Comparison of ENCODE assay signal across 33 mouse cellular contexts in the genomic region with DNA sequence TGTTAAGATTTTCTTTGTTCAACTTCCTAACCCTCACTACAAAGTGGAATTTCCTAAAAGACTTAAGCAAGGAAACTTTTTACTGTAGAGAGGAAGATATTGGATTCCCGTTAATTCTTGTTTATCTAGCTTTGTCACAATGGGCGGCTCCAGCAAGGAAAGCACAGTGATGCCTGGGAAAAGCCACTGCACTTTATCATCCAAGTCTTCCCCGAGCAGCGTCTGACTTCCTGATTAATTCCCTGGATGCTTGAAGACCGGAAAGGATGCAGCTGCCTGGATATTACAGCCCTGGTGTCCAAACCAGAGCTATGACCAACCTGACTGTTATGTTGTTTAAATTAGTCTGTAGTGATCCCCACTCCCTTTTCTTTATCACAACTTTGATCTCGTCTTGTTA. TPM values are rescaled to one million over a fixed set of nuclear protein-coding genes. Genes with fewer than 3 reads are reported as not detected.
A peak's percentile ranks its signal among the peaks of the same experiment; 100 is the strongest.
DNase-seq lines count a peak whose midpoint lies in the region; ATAC-seq and TF ChIP-seq lines count a peak whose summit lies in the region.
"Had no signal": no experiment of that assay in that cellular context is flagged by ENCODE, and none has a peak within 500 bp of the region (broad histone marks: within the 10 kb centered on the region; RNA-seq: fewer than 3 reads in every experiment).

No protein-coding gene starts in this region.

- peak; percentile 94 for DNase-seq in heart, adult 11 months
- peak; percentile 60 for DNase-seq in kidney, adult 2 months
- peak; percentile 13 to 20 for DNase-seq in kidney, adult 8-10 months
- peak; percentile 28 to 54 for DNase-seq in kidney, postnatal 25 days
- no peak for DNase-seq in layer of hippocampus, postnatal 10 days (ENCODE audit: low spot score in 2 of 2)
- no peak for DNase-seq in gastrocnemius, postnatal 10 days
- DNase-seq: adrenal gland, postnatal 14 days; B cell, adult 2 months; cerebellum, adult 9-11 months; gastrocnemius, postnatal 14 days; left cerebral cortex, postnatal 4 days; thymus, postnatal 14 days had no signal

- no peaks in the 10 kb centered on the region for H3K36me3 ChIP-seq in heart, embryonic 12.5 days
- no peaks in the 10 kb centered on the region for H3K36me3 ChIP-seq in kidney, adult 2 months (ENCODE audit: control insufficient read depth, insufficient read depth, low read length)
- no peaks in the 10 kb centered on the region for H3K36me3 ChIP-seq in kidney, embryonic 15.5 days
- H3K36me3 ChIP-seq: forebrain, embryonic 10.5 days; G1E; hindbrain, embryonic 15.5 days; limb, embryonic 15.5 days; midbrain, embryonic 10.5 days; neural tube, embryonic 13.5 days had no signal

- H3K27me3 ChIP-seq in heart, embryonic 12.5 days (replicated peaks) = no peaks in the 10 kb centered on the region
- no peaks in the 10 kb centered on the region for H3K27me3 ChIP-seq in kidney, adult 2 months (replicated peaks; ENCODE audit: control insufficient read depth, insufficient read depth, low read length)
- no peaks in the 10 kb centered on the region for H3K27me3 ChIP-seq in kidney, embryonic 15.5 days
- H3K27me3 ChIP-seq: hindbrain, embryonic 15.5 days; limb, embryonic 15.5 days; neural tube, embryonic 13.5 days had no signal

- WGBS in heart, embryonic 12.5 days = 39% methylated on average over 6 of the region's 6 CpGs
- 21% methylated on average over 6 of the region's 6 CpGs for WGBS in kidney, adult 2 months
- 22% methylated on average over 6 of the region's 6 CpGs for WGBS in kidney, embryonic 15.5 days

- H3K4me3 ChIP-seq in heart, embryonic 12.5 days = no peak overlapping the region
- H3K4me3 ChIP-seq in kidney, adult 2 months (ENCODE audit: insufficient read depth, low read depth, low read length) = no peak overlapping the region
- H3K4me3 ChIP-seq in kidney, embryonic 15.5 days (replicated peaks) = no peak overlapping the region
- H3K4me3 ChIP-seq: forebrain, embryonic 10.5 days; heart, adult 2 months; hindbrain, embryonic 15.5 days; limb, embryonic 15.5 days; midbrain, embryonic 10.5 days; myocyte; neural tube, embryonic 13.5 days had no signal

- H3K9ac ChIP-seq in heart, embryonic 12.5 days = no peak overlapping the region
- H3K9ac ChIP-seq in kidney, embryonic 15.5 days = no peak overlapping the region
- H3K9ac ChIP-seq: hindbrain, embryonic 15.5 days; limb, embryonic 15.5 days; liver, embryonic 14.5 days; neural tube, embryonic 13.5 days had no signal

- H3K4me2 ChIP-seq in heart, embryonic 12.5 days = no peak overlapping the region
- no peak overlapping the region for H3K4me2 ChIP-seq in kidney, embryonic 15.5 days
- H3K4me2 ChIP-seq: hindbrain, embryonic 15.5 days; limb, embryonic 15.5 days; neural tube, embryonic 13.5 days had no signal

- no peaks in the 10 kb centered on the region for H3K4me1 ChIP-seq in heart, embryonic 12.5 days (replicated peaks)
- no peaks in the 10 kb centered on the region for H3K4me1 ChIP-seq in kidney, adult 2 months (ENCODE audit: control insufficient read depth, insufficient read depth, low read length)
- H3K4me1 ChIP-seq in kidney, embryonic 15.5 days = no peaks in the 10 kb centered on the region
- H3K4me1 ChIP-seq: forebrain, embryonic 10.5 days; hindbrain, embryonic 15.5 days; limb, embryonic 15.5 days; midbrain, embryonic 10.5 days; neural tube, embryonic 13.5 days had no signal

- TF ChIP-seq POLR2A in kidney, adult 2 months (IDR thresholded peaks at IDR 0.05; ENCODE audit: low read depth, low read length) = no peak

- H3K27ac ChIP-seq in heart, embryonic 12.5 days (ENCODE audit: poor library complexity, severe bottlenecking) = no peak overlapping the region
- no peak overlapping the region for H3K27ac ChIP-seq in kidney, adult 2 months (ENCODE audit: insufficient read depth, low read depth, low read length)
- H3K27ac ChIP-seq in kidney, embryonic 15.5 days = no peak overlapping the region
- H3K27ac ChIP-seq: forebrain, embryonic 10.5 days; heart, adult 2 months; hindbrain, embryonic 15.5 days; limb, embryonic 15.5 days; liver, embryonic 14.5 days; midbrain, embryonic 10.5 days; neural tube, embryonic 13.5 days had no signal

- ATAC-seq in heart, embryonic 12.5 days (ENCODE audit: insufficient number of reproducible peaks, low FRiP score) = no peak
- no peak for ATAC-seq in kidney, embryonic 15.5 days (replicated peaks; ENCODE audit: low FRiP score)
- ATAC-seq: forebrain, embryonic 16.5 days; midbrain, embryonic 16.5 days; Patski had no signal

- TF ChIP-seq CTCF in kidney, adult 2 months (conservative IDR thresholded peaks at IDR 0.05; ENCODE audit: insufficient read depth, insufficient read length, low read depth, low read length) = no peak

- no peaks in the 10 kb centered on the region for H3K9me3 ChIP-seq in heart, embryonic 12.5 days (replicated peaks)
- H3K9me3 ChIP-seq in kidney, embryonic 15.5 days (replicated peaks) = no peaks in the 10 kb centered on the region
- H3K9me3 ChIP-seq: forebrain, embryonic 10.5 days; G1E; hindbrain, embryonic 15.5 days; limb, embryonic 15.5 days; midbrain, embryonic 10.5 days; neural tube, embryonic 13.5 days had no signal

RNA-seq across cellular contexts. Expression of a gene that starts 18.3 kb away (rescaled TPM):
- 0.06 TPM in 1 of 2 replicates, not detected in the other for polyA plus RNA-seq in heart, embryonic 12.5 days (2016; fragmentation: Nextera tagmentation; extraction: Ambion mirVana)
- 0.38 and 0.71 TPM in 2 replicates for polyA plus RNA-seq in kidney, adult 2 months (2012; rRNA removed)
- 0.30 and 1.1 TPM in 2 replicates for polyA plus RNA-seq in kidney, embryonic 15.5 days (2015; fragmentation: Nextera tagmentation; extraction: Ambion mirVana)
- under 1 TPM in 1 of 2 experiments, not detected in 1; 0.16 TPM for total RNA-seq in layer of hippocampus, postnatal 10 days (2021)
- total RNA-seq in gastrocnemius, postnatal 10 days (2021) = under 1 TPM; 0.70 to 0.95 TPM
- total RNA-seq: layer of hippocampus, adult 8-10 months; left cerebral cortex, adult 18-20 months had no signal
- polyA plus RNA-seq: forebrain, embryonic 10.5 days; forebrain, embryonic 16.5 days; G1E; hindbrain, embryonic 15.5 days; midbrain, embryonic 10.5 days; midbrain, embryonic 16.5 days; neural tube, embryonic 13.5 days; stomach, embryonic 14.5 days had no signal

RNA-seq across cellular contexts. Expression of a gene that starts 35.0 kb away (rescaled TPM):
- not detected in 2 replicates for polyA plus RNA-seq in heart, embryonic 12.5 days (2016; fragmentation: Nextera tagmentation; extraction: Ambion mirVana)
- 0.33 and 7.3 TPM in 2 replicates for polyA plus RNA-seq in kidney, adult 2 months (2012; rRNA removed)
- 0.46 and 0.49 TPM in 2 replicates for polyA plus RNA-seq in kidney, embryonic 15.5 days (2015; fragmentation: Nextera tagmentation; extraction: Ambion mirVana)
- under 1 TPM in 1 of 2 experiments, not detected in 1; 0.16 TPM for total RNA-seq in layer of hippocampus, postnatal 10 days (2021)
- 1 to 10 TPM in 1 of 2 experiments, under 1 TPM in 1; 0.47 to 1.0 TPM for total RNA-seq in gastrocnemius, postnatal 10 days (2021)
- total RNA-seq: CH12.LX; left cerebral cortex, adult 18-20 months had no signal
- polyA plus RNA-seq: forebrain, embryonic 10.5 days; G1E; midbrain, embryonic 10.5 days; midbrain, embryonic 16.5 days; myocyte; Patski had no signal

RNA-seq across cellular contexts. Expression of a gene that starts 48.7 kb away (rescaled TPM):
- polyA plus RNA-seq in heart, embryonic 12.5 days (2016; fragmentation: Nextera tagmentation; extraction: Ambion mirVana) = 0.37 and 0.46 TPM in 2 replicates
- polyA plus RNA-seq in kidney, adult 2 months (2012; rRNA removed) = 0.37 and 0.42 TPM in 2 replicates
- 0.10 and 0.17 TPM in 2 replicates for polyA plus RNA-seq in kidney, embryonic 15.5 days (2015; fragmentation: Nextera tagmentation; extraction: Ambion mirVana)
- total RNA-seq in layer of hippocampus, postnatal 10 days (2021) = not detected
- not detected for total RNA-seq in gastrocnemius, postnatal 10 days (2021)
- total RNA-seq: CH12.LX; gastrocnemius, postnatal 14 days; hematopoietic stem cell, adult 5-6 weeks; left cerebral cortex, postnatal 4 days had no signal
- polyA plus RNA-seq: forebrain, embryonic 10.5 days; forebrain, embryonic 16.5 days; G1E; hindbrain, embryonic 15.5 days; intestine, embryonic 14.5 days; lung, embryonic 16.5 days; midbrain, embryonic 10.5 days; midbrain, embryonic 16.5 days; myocyte; neural tube, embryonic 13.5 days; Patski; stomach, embryonic 14.5 days had no signal

RNA-seq across cellular contexts. Expression of a gene that starts 54.9 kb away (rescaled TPM):
- 0.55 and 0.87 TPM in 2 replicates for polyA plus RNA-seq in heart, embryonic 12.5 days (2016; fragmentation: Nextera tagmentation; extraction: Ambion mirVana)
- polyA plus RNA-seq in kidney, adult 2 months (2012; rRNA removed) = 3.8 and 3.9 TPM in 2 replicates
- polyA plus RNA-seq in kidney, embryonic 15.5 days (2015; fragmentation: Nextera tagmentation; extraction: Ambion mirVana) = 0.30 and 0.31 TPM in 2 replicates
- 1 to 10 TPM in 1 of 2 experiments, under 1 TPM in 1; 0.40 to 1.4 TPM for total RNA-seq in layer of hippocampus, postnatal 10 days (2021)
- total RNA-seq in gastrocnemius, postnatal 10 days (2021) = under 1 TPM; 0.14 to 0.68 TPM

Comparison
In these comparisons a context has a peak if more than half of its experiments do, and no peak if none do; other contexts are left out.
1. DNase-seq: peak in heart, adult 11 months (single experiment), kidney, adult 2 months (single experiment), kidney, adult 8-10 months (2 of 2) and kidney, postnatal 25 days (2 of 2); none in layer of hippocampus, postnatal 10 days (0 of 2) and gastrocnemius, postnatal 10 days (single experiment).